Mouse (Mus musculus) E14TG2a.4 (cell line): ENCODE data around the gene Cplx2.
A peak's percentile ranks its signal among the peaks of the same experiment; 100 is the strongest.

Experiments
- H3K27me3 ChIP-seq: 2 replicates; pipeline ENCODE4 v1.6.1; 2014; ENCODE audit warnings: low read length, control low read depth; ENCODE audit not compliant: insufficient read depth
- H3K36me3 ChIP-seq: 2 replicates; pipeline ENCODE4 v1.6.1; 2014; ENCODE audit warnings: low read length, control low read depth; ENCODE audit not compliant: insufficient read depth
- H3K4me1 ChIP-seq: replicated peaks from 2 replicates; pipeline ENCODE4 v1.6.1; 2014; ENCODE audit warnings: low read depth, low read length, control low read depth
- H3K4me3 ChIP-seq: replicated peaks from 2 replicates; pipeline ENCODE4 v1.5.1; 2014; ENCODE audit warnings: mild to moderate bottlenecking, low read length
- H3K9me3 ChIP-seq: 2 replicates; pipeline ENCODE4 v1.6.1; 2014; ENCODE audit warnings: low read length, control low read depth
- CTCF ChIP-seq: conservative IDR thresholded peaks from 2 replicates; pipeline ENCODE4 v1.5.1; 2014; ENCODE audit warnings: low read length
- NANOG ChIP-seq: IDR thresholded peaks from 2 replicates; pipeline ENCODE4 v1.6.1; 2014; ENCODE audit warnings: borderline replicate concordance, low read length, mixed read lengths
- POU5F1 ChIP-seq: IDR thresholded peaks from 2 replicates; pipeline ENCODE4 v1.6.1; 2014; ENCODE audit warnings: low read length, borderline replicate concordance

The Cplx2 gene

DNA sequence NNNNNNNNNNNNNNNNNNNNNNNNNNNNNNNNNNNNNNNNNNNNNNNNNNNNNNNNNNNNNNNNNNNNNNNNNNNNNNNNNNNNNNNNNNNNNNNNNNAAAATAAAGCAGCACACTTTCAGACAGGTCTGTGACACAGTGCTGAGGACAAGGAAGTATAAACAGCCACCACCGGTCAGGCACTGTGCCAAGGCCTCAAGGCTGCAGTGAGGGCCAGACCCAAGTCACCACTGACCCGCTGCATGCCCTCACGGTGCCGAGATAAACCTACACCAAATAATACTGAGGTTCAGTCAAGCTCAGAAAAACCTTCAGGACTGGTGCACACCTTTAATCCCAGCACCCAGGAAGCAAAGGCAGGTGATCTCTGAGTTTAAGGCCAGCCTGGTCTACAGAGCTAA lies 13.7 kb upstream of the Cplx2 start:
- Histone ChIP-seq H3K27me3 (peaks cover 10% of the 10 kb centered on the region), H3K36me3 (no peaks in the 10 kb centered on the region), H3K4me1 (no peaks in the 10 kb centered on the region), H3K4me3 (no peak overlapping the region), H3K9me3 (no peaks in the 10 kb centered on the region)
- TF ChIP-seq CTCF (no peak), POU5F1 (no peak), NANOG (no peak)

DNA sequence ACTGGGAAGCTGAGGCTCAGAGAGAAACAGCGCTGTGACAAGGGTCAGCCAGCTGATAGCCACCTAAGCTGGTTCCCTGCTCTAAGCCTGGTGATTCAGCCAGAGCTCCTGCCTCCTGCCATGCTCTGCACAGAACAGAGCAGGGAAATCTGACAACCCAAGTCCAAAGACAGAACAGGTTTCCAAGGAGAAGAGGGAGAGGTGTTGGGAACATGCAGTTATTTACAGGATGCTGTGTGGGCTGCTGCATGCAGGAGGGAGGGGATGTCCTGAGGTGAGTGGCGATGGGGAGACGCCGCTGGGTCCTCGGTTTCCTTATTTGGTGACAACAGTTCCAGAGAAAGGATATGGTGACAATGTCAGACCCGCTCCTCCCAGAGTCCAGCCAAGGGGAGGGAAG lies 12.0 kb upstream of the Cplx2 start:
- TF ChIP-seq POU5F1 (no peak), CTCF (no peak), NANOG (no peak)
- Histone ChIP-seq H3K27me3 (peaks cover 14% of the 10 kb centered on the region), H3K9me3 (no peaks in the 10 kb centered on the region), H3K36me3 (no peaks in the 10 kb centered on the region), H3K4me3 (no peak overlapping the region), H3K4me1 (no peaks in the 10 kb centered on the region)

- Histone ChIP-seq H3K4me3 (no peak overlapping the region), H3K27me3 (peaks cover 55% of the 10 kb centered on the region), H3K9me3 (peaks cover 13% of the 10 kb centered on the region), H3K36me3 (no peaks in the 10 kb centered on the region), H3K4me1 (0 out of 2 replicates have a peak, but pooled peaks cover 5% of the 10 kb centered on the region)
- TF ChIP-seq NANOG, result no peak
Observed at GRCm38 (mm10) chr13:54364686-54365085, 6.5 kb upstream of the Cplx2 start.

GRCm38 (mm10) chr13:54367758-54368157 lies 3.4 kb upstream of the Cplx2 start:
- TF ChIP-seq NANOG (no peak), POU5F1 (no peak), CTCF (no peak)
- H3K9me3 ChIP-seq, result peaks cover 13% of the 10 kb centered on the region
- H3K36me3 ChIP-seq, result no peaks in the 10 kb centered on the region
- H3K27me3 ChIP-seq, result peaks cover 78% of the 10 kb centered on the region
- no peak overlapping the region for H3K4me3 ChIP-seq
- H3K4me1 ChIP-seq, result peaks cover 21% of the 10 kb centered on the region

- Histone ChIP-seq H3K4me3 (no peak overlapping the region), H3K36me3 (no peaks in the 10 kb centered on the region), H3K9me3 (peaks cover 13% of the 10 kb centered on the region), H3K27me3 (peaks cover 80% of the 10 kb centered on the region), H3K4me1 (peaks cover 21% of the 10 kb centered on the region)
- no peak for TF ChIP-seq NANOG
- TF ChIP-seq POU5F1, result no peak
Observed at GRCm38 (mm10) chr13:54368181-54368580, 3.0 kb upstream of the Cplx2 start.

DNA sequence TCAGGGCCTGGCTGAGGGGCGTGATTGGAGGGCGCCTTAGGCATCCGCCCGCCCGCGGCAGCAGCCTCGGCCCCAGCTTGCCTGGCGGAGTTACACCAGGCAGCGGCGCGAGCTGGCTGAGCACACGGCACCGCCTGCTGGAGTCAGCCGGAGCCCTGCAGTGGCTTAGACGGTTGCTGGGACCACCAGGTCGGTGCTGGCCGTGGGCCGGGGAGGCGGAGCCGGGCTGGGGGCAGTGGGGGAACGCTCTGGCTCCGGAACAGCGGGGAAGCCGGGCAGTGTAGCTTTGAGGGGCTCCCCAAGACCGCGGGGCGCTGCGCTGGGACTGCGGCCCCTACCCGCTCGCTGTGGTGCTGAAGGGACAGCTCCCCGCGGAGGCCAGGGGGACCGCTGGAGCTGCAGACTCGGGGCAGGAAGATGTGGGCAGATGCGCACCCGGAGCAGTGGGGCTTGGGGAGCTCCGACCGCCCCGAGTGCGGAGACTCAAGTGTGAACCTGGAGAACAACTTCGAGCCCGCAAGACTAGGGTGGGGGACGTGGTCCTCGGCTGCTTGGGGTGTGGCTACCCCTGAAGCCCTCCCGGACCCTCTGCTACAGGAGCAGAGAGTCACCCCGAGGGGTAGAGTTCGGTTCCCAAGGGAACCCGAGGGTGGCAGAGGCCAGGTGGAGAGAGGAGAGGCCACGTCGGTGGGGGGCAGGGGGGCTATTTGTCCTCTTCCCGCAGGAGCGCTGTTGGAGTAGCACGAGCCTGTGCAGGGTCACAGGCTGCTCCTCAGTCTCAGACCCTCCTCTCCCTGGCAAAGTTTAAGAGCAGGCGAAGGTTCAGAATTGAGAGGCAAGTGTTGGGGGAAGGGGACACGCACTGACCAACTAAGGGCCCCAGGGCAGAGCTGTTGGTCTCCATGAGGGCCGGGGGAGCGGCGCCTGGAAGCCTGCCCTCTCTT lies 510 bp downstream of the Cplx2 start:
- peaks cover 80% of the 10 kb centered on the region for H3K27me3 ChIP-seq
- peaks cover 10% of the 10 kb centered on the region for H3K9me3 ChIP-seq
- TF ChIP-seq POU5F1, result no peak
- no peak for TF ChIP-seq CTCF
- TF ChIP-seq NANOG, result no peak

DNA sequence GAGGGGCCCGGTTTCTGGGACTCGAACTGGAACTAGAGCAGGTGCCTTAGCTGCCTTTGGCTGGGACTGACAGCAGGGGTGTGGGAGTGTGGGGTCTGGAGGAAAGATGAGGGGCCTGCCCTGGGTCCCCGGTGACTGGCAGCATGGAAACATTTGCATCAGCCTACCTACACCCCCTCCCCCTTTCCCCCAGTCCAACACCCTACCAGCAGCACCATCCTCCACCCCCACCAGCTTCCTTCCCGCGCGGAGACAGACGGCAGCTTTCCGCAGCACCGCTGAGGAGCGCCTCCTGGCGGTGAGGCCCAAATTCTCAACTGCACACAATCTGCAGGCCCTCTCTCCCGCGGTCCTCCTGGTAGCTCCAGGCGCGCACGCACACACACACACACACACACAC lies 1.5 kb downstream of the Cplx2 start:
- Histone ChIP-seq H3K27me3 (peaks cover 71% of the 10 kb centered on the region), H3K9me3 (0 out of 2 replicates have a peak, but pooled peaks cover 2% of the 10 kb centered on the region), H3K4me1 (peaks cover 21% of the 10 kb centered on the region), H3K4me3 (peak overlapping the region; percentile 46; the same call in 1 of the 2 replicates), H3K36me3 (no peaks in the 10 kb centered on the region)
- TF ChIP-seq POU5F1, result no peak
- peak; percentile 42 for TF ChIP-seq CTCF
- no peak for TF ChIP-seq NANOG

More for the DNA sequence above, 510 bp downstream of the Cplx2 start:
- Histone ChIP-seq H3K4me3 (peak overlapping the region; percentile 78), H3K4me1 (peaks cover 24% of the 10 kb centered on the region), H3K36me3 (no peaks in the 10 kb centered on the region)

GRCm38 (mm10) chr13:54374106-54374706 lies 3.1 kb downstream of the Cplx2 start:
- no peak overlapping the region for H3K4me3 ChIP-seq
- peaks cover 67% of the 10 kb centered on the region for H3K27me3 ChIP-seq
- TF ChIP-seq POU5F1 (no peak), CTCF (no peak), NANOG (no peak)
- peaks cover 29% of the 10 kb centered on the region for H3K4me1 ChIP-seq
- H3K36me3 ChIP-seq, result no peaks in the 10 kb centered on the region
- H3K9me3 ChIP-seq, result no peaks in the 10 kb centered on the region
